Mouse (Mus musculus) MEL (cell line): ENCODE results near the gene G430095P16Rik. TPM values are rescaled to one million over a fixed set of nuclear protein-coding genes. Genes with fewer than 3 reads are reported as not detected.

ENCODE experiments used
- DNase-seq: peaks from one replicate; pipeline ENCODE4 v3.0.0; 2011; ENCODE audit warnings: low read depth, low spot score
- H3K27ac ChIP-seq: 2 replicates; pipeline ENCODE4 v1.5.1; 2012; ENCODE audit warnings: low read depth, mild to moderate bottlenecking, control low read depth, low read length, moderate library complexity; ENCODE audit not compliant: control insufficient read depth
- H3K27me3 ChIP-seq, 2 experiments: fragments of 150-350 bp in 1 of 2; sonication (generic) in 1 of 2; 2 replicates each; pipeline ENCODE4 v1.6.1; 2012; ENCODE audit warnings: low read length in 2 of 2, mild to moderate bottlenecking in 2 of 2, improper control_type of control experiment in 1 of 2, moderate library complexity in 1 of 2; ENCODE audit not compliant: insufficient read depth in 2 of 2, control insufficient read depth in 1 of 2
- H3K36me3 ChIP-seq, 2 experiments: 2 replicates each; pipeline ENCODE4 v1.6.1; 2012 to 2014; ENCODE audit warnings: low read length in 2 of 2, improper control_type of control experiment in 1 of 2, inconsistent platforms in 1 of 2, mild to moderate bottlenecking in 1 of 2; ENCODE audit not compliant: insufficient read depth in 2 of 2, control insufficient read depth in 1 of 2
- H3K4me1 ChIP-seq, 2 experiments: fragments of 150-350 bp in 1 of 2; sonication (generic) in 1 of 2; 2 replicates each; pipeline ENCODE4 v1.6.1; 2012; ENCODE audit warnings: low read length in 2 of 2, improper control_type of control experiment in 1 of 2, mild to moderate bottlenecking in 1 of 2; ENCODE audit not compliant: insufficient read depth in 2 of 2, control insufficient read depth in 1 of 2
- H3K4me3 ChIP-seq, 2 experiments: fragments of 150-350 bp in 1 of 2; sonication (generic) in 1 of 2; 2 replicates each; pipeline ENCODE4 v1.5.1; 2012; ENCODE audit warnings: low read depth in 2 of 2, low read length in 2 of 2, mild to moderate bottlenecking in 2 of 2, moderate library complexity in 2 of 2, control low read depth in 1 of 2, improper control_type of control experiment in 1 of 2; ENCODE audit not compliant: control insufficient read depth in 1 of 2, insufficient read depth in 1 of 2
- H3K79me2 ChIP-seq: 2 replicates; pipeline ENCODE4 v1.6.1; 2012; ENCODE audit warnings: mild to moderate bottlenecking, low read length, moderate library complexity; ENCODE audit not compliant: control insufficient read depth, poor library complexity, insufficient read depth
- H3K9ac ChIP-seq: 2 replicates; pipeline ENCODE4 v1.6.1; 2012; ENCODE audit warnings: low read depth, mild to moderate bottlenecking, control low read depth, low read length, moderate library complexity; ENCODE audit not compliant: control insufficient read depth, poor library complexity, severe bottlenecking
- H3K9me3 ChIP-seq: fragments of 150-350 bp; sonication (generic); replicated peaks from 2 replicates; pipeline ENCODE4 v1.6.1; 2012; ENCODE audit warnings: mild to moderate bottlenecking, low read length, improper control_type of control experiment, moderate library complexity; ENCODE audit not compliant: insufficient read depth
- CHD1 ChIP-seq: IDR thresholded peaks from 2 replicates; pipeline ENCODE4 v1.6.1; 2012; ENCODE audit warnings: low read depth, mild to moderate bottlenecking, inconsistent platforms, low read length, improper control_type of control experiment
- CHD2 ChIP-seq: IDR thresholded peaks from 2 replicates; pipeline ENCODE4 v1.6.1; 2011; ENCODE audit warnings: low read length, improper control_type of control experiment
- E2F4 ChIP-seq: IDR thresholded peaks from 2 replicates; pipeline ENCODE4 v1.6.1; 2011; ENCODE audit warnings: low read depth, low read length, improper control_type of control experiment, borderline replicate concordance
- EP300 ChIP-seq, 2 experiments: IDR thresholded peaks; 2 replicates each; pipeline ENCODE4 v1.6.1; 2011; ENCODE audit warnings: improper control_type of control experiment in 2 of 2, low read length in 2 of 2, low read depth in 1 of 2, mild to moderate bottlenecking in 1 of 2
- GATA1 ChIP-seq: IDR thresholded peaks from 2 replicates; pipeline ENCODE4 v1.6.1; 2011; ENCODE audit warnings: low read depth, low read length, improper control_type of control experiment
- HCFC1 ChIP-seq: IDR thresholded peaks from 2 replicates; pipeline ENCODE4 v1.6.1; 2012; ENCODE audit warnings: low read depth, mild to moderate bottlenecking, inconsistent platforms, low read length, improper control_type of control experiment, moderate library complexity
- JUND ChIP-seq: IDR thresholded peaks from 2 replicates; pipeline ENCODE4 v1.6.1; 2011; ENCODE audit warnings: low read depth, mild to moderate bottlenecking, improper control_type of control experiment, low read length
- MAX ChIP-seq: IDR thresholded peaks from 2 replicates; pipeline ENCODE4 v1.6.1; 2011; ENCODE audit warnings: low read length, improper control_type of control experiment
- MAZ ChIP-seq: IDR thresholded peaks from 2 replicates; pipeline ENCODE4 v1.6.1; 2012; ENCODE audit warnings: low read depth, mild to moderate bottlenecking, inconsistent platforms, low read length, improper control_type of control experiment
- MEF2A ChIP-seq: IDR thresholded peaks from 2 replicates; pipeline ENCODE4 v1.6.1; 2014; ENCODE audit warnings: low read depth, mild to moderate bottlenecking, inconsistent platforms, low read length, improper control_type of control experiment; ENCODE audit not compliant: poor library complexity, insufficient replicate concordance, severe bottlenecking; ENCODE audit errors: extremely low read depth
- MXI1 ChIP-seq: IDR thresholded peaks from 2 replicates; pipeline ENCODE4 v1.6.1; 2011; ENCODE audit warnings: mild to moderate bottlenecking, low read depth, low read length, improper control_type of control experiment
- MYB ChIP-seq: IDR thresholded peaks from 2 replicates; pipeline ENCODE4 v1.6.1; 2011; ENCODE audit warnings: mild to moderate bottlenecking, low read depth, low read length, improper control_type of control experiment
- MYC ChIP-seq: IDR thresholded peaks from 2 replicates; pipeline ENCODE4 v1.6.1; 2011; ENCODE audit warnings: low read depth, mild to moderate bottlenecking, low read length, improper control_type of control experiment, moderate library complexity
- POLR2AphosphoS2 ChIP-seq: IDR thresholded peaks from 2 replicates; pipeline ENCODE4 v1.6.1; 2011; ENCODE audit warnings: low read length, improper control_type of control experiment
- POLR2AphosphoS5 ChIP-seq: IDR thresholded peaks from 2 replicates; pipeline ENCODE4 v1.6.1; 2012; ENCODE audit warnings: low read depth, borderline replicate concordance, mild to moderate bottlenecking, inconsistent platforms, low read length, moderate library complexity, mixed read lengths
- RAD21 ChIP-seq: IDR thresholded peaks from 2 replicates; pipeline ENCODE4 v1.6.1; 2011; ENCODE audit warnings: mild to moderate bottlenecking, low read depth, low read length, improper control_type of control experiment
- SMC3 ChIP-seq: IDR thresholded peaks from 2 replicates; pipeline ENCODE4 v1.6.1; 2011; ENCODE audit warnings: low read depth, low read length, improper control_type of control experiment
- TAL1 ChIP-seq: IDR thresholded peaks from 2 replicates; pipeline ENCODE4 v1.6.1; 2012; ENCODE audit warnings: mild to moderate bottlenecking, inconsistent platforms, low read length, moderate library complexity, mixed read lengths
- TBP ChIP-seq: IDR thresholded peaks from 2 replicates; pipeline ENCODE4 v1.8.0; 2011; ENCODE audit warnings: low read depth, low read length, improper control_type of control experiment
- TCF12 ChIP-seq: IDR thresholded peaks from 2 replicates; pipeline ENCODE4 v1.6.1; 2014; ENCODE audit warnings: low read depth, mild to moderate bottlenecking, inconsistent platforms, low read length, improper control_type of control experiment, moderate library complexity
- USF1 ChIP-seq: IDR thresholded peaks from 2 replicates; pipeline ENCODE4 v1.6.1; 2014; ENCODE audit warnings: low read depth, mild to moderate bottlenecking, inconsistent platforms, low read length, improper control_type of control experiment, moderate library complexity
- USF2 ChIP-seq, 2 experiments: IDR thresholded peaks; 2 replicates each; pipeline ENCODE4 v1.6.1; 2011 to 2012; ENCODE audit warnings: improper control_type of control experiment in 2 of 2, low read length in 2 of 2, borderline replicate concordance in 1 of 2, inconsistent platforms in 1 of 2, low read depth in 1 of 2, mild to moderate bottlenecking in 1 of 2; ENCODE audit not compliant: insufficient read depth in 1 of 2
- ZC3H11A ChIP-seq: IDR thresholded peaks from 2 replicates; pipeline ENCODE4 v1.6.1; 2012; ENCODE audit warnings: low read depth, mild to moderate bottlenecking, inconsistent platforms, low read length, improper control_type of control experiment
- ZMIZ1 ChIP-seq: IDR thresholded peaks from 2 replicates; pipeline ENCODE4 v1.6.1; 2012; ENCODE audit warnings: low read depth, mild to moderate bottlenecking, inconsistent platforms, low read length, improper control_type of control experiment, moderate library complexity
- polyA plus RNA-seq, 2 experiments: library from polyadenylated mRNA; stranded (reverse) in 1 of 2; unstranded in 1 of 2; fragments of >175 nt in 1 of 2; fragments of >200 nt in 1 of 2; gene quantifications; 2 replicates each; pipeline versions ENCODE4 v1.2.1 to v1.2.4; 2012; ENCODE audit warnings: low replicate concordance in 2 of 2, low read depth in 1 of 2; ENCODE audit not compliant: insufficient read length in 2 of 2, insufficient read depth in 1 of 2, missing spikeins in 1 of 2
- total RNA-seq: library from RNA; depleted of rRNA; stranded (reverse); fragments of 300-350 nt; gene quantifications from 2 replicates; pipeline ENCODE4 v1.2.3, GENCODE M21; 2012

G430095P16Rik gene
- total and polyA plus RNA-seq, 3 experiments, result 5.6 to 17.1 TPM; not detected in 1

DNA sequence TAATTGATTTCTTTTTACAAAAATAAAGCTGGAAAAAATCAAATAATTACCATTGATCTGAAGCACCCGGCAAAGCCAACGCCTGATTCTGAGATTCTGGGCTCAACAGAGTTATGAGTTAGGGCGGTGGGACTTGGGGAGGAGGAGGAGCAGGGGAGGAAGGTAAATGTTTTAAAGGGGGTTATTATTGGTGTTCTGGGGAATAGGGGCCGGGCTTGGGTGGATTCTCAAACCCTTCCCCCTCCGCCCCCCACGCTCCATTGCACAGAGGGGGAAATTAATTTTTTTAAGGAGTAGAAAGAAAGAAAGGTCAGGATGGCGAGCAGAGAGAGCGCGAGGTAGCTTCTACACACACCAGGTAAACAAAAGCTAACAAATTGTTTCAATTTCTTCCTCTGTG, 50.5 kb downstream of the G430095P16Rik start:
- Histone ChIP-seq H3K27ac (no peak overlapping the region), H3K9ac (no peak overlapping the region), H3K36me3 (peaks cover 0 to 3% of the 10 kb centered on the region in 2 experiments; a peak in 1 of 4 replicates), H3K79me2 (no peaks in the 10 kb centered on the region), H3K4me3 (no peak overlapping the region), H3K4me1 (no peaks in the 10 kb centered on the region), H3K27me3 (no peaks in the 10 kb centered on the region)
- no peak for DNase-seq
- no peak for TF ChIP-seq MAX
- no peak for TF ChIP-seq JUND
- TF ChIP-seq TCF12, result no peak
- TF ChIP-seq POLR2AphosphoS5, result no peak
- TF ChIP-seq CHD1, result no peak
- no peak for TF ChIP-seq GATA1
- no peak for TF ChIP-seq CHD2
- no peak for TF ChIP-seq USF1
- no peak for TF ChIP-seq MYC
- TF ChIP-seq TBP, result no peak
- no peak for TF ChIP-seq EP300 (IDR thresholded peaks at IDR 0.05; ENCODE audit: low read depth in 1 of 2, low read length in 2 of 2)
- TF ChIP-seq ZC3H11A, result no peak
- TF ChIP-seq MEF2A, result no peak
- TF ChIP-seq RAD21, result no peak
- no peak for TF ChIP-seq MXI1
- TF ChIP-seq POLR2AphosphoS2, result no peak
- TF ChIP-seq USF2 (IDR thresholded peaks at IDR 0.05; ENCODE audit: borderline replicate concordance in 1 of 2, insufficient read depth in 1 of 2, low read depth in 1 of 2, low read length in 2 of 2), result no peak
- TF ChIP-seq SMC3, result no peak
- TF ChIP-seq, all 39 proteins: peak for 0
- no peaks in the 10 kb centered on the region for H3K9me3 ChIP-seq

DNA sequence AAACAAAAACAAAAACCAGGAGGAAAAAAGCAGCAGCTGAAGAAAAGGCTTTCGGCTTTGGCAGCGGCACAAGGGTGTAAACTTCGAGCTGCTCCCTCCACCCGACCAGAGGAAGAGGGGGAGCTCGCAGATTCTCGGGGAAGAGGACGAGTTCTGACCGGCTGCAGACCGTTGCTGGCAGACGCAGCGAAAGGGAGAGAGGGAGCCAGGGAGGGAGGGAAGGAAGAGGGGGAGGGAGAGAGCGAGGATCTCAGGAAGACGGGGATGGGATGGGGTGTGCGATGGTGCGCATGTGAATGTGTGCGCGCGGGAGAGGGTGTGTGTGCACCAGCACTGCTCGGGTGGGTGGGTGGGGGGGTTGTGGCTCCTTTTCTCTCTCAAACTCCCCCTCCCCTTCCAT, 51.0 kb downstream of the G430095P16Rik start:
- TF ChIP-seq ZMIZ1 (no peak), TCF12 (no peak), JUND (no peak), CHD1 (no peak), MYB (no peak), SMC3 (no peak), POLR2AphosphoS2 (no peak), POLR2AphosphoS5 (no peak), MEF2A (no peak), MAZ (no peak), HCFC1 (no peak), USF2 (IDR thresholded peaks at IDR 0.05; ENCODE audit: borderline replicate concordance in 1 of 2, insufficient read depth in 1 of 2, low read depth in 1 of 2, low read length in 2 of 2) (no peak), RAD21 (no peak), E2F4 (no peak), TAL1 (no peak)
- TF ChIP-seq, all 39 proteins: peak for 0
- no peak overlapping the region for H3K9ac ChIP-seq
- no peaks in the 10 kb centered on the region for H3K27me3 ChIP-seq
- no peaks in the 10 kb centered on the region for H3K9me3 ChIP-seq
- H3K4me3 ChIP-seq, result no peak overlapping the region
- no peak overlapping the region for H3K27ac ChIP-seq
- H3K4me1 ChIP-seq, result no peaks in the 10 kb centered on the region
- no peak for DNase-seq
- peaks cover 0 to 3% of the 10 kb centered on the region in 2 experiments; a peak in 1 of 4 replicates for H3K36me3 ChIP-seq
- H3K79me2 ChIP-seq, result no peaks in the 10 kb centered on the region
